Mouse (Mus musculus): ENCODE results near the gene Tada2b. TPM values are rescaled to one million over a fixed set of nuclear protein-coding genes. Genes with fewer than 3 reads are reported as not detected.

The Tada2b gene
- total RNA-seq, 1 experiment from 2014 or later: 28.9 TPM

- no peak for ATAC-seq (ENCODE audit: extremely low read depth, insufficient number of reproducible peaks, low FRiP score, poor library complexity, severe bottlenecking)
These were observed 32.2 kb downstream of the Tada2b start for GRCm38 (mm10) chr5:36451872-36452389.

DNA sequence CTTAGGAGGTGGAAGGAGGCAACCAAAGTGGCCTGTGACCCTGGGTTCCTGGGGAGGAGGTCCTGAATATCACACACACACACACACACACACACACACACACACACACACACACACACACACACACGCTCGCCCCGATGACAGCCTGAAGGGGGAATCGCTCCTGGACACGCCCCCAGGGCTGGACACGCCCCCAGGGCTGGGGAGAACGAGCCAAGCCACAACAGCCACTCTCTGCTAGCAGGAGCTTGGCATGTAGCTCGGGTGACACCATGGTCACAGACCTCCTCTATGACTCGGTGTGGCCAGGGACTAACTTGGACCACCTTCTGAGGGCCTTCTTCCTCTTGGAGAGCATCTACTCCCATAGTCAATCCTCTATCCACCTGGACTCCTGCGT is 33.0 kb downstream of the Tada2b start:
- ATAC-seq (ENCODE audit: extremely low read depth, insufficient number of reproducible peaks, low FRiP score, poor library complexity, severe bottlenecking): no peak

GRCm38 (mm10) chr5:36449710-36450358 is 34.3 kb downstream of the Tada2b start:
- no peak for ATAC-seq (ENCODE audit: extremely low read depth, insufficient number of reproducible peaks, low FRiP score, poor library complexity, severe bottlenecking)

DNA sequence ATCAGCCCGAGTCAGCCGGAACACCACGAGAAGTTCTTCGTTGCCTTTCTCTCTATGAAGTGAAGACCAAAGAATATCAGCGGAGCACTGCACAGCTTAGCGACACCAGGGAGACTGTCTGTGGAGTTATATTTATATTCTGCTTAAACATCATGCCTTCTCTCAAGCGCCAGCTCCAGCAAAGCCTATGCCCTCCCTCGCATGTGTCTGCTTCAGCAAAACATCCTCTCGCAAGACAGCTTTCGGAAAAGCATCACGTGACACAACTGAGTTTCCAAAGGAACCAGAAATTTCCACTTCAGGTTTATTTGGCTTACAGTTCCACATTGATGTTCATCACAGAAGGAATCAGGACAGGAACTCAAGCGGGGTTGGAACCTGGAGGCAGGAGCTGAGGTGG is 36.2 kb downstream of the Tada2b start:
- ATAC-seq (ENCODE audit: extremely low read depth, insufficient number of reproducible peaks, low FRiP score, poor library complexity, severe bottlenecking): no peak

GRCm38 (mm10) chr5:36446166-36446890 is 37.8 kb downstream of the Tada2b start:
- no peak for ATAC-seq (ENCODE audit: extremely low read depth, insufficient number of reproducible peaks, low FRiP score, poor library complexity, severe bottlenecking)

DNA sequence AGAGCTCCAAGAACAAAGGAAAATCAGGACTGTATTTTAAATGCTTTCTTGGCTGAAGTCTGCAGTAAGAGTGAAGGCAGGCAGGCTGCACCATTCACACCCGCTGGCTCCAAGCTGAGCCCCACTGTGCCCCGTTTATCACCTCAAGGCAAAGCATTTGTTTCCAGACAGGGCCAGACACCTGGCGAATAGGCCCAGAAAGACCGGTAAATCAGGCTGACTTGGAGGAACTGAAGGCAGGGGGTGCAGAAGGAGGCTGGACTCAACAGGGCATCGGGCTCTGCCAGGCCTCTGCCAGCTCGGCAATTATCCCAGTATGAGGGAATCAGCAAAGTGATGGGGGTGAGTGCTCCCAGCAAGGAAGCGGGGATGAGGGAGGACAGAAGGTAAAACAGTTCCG is 39.1 kb downstream of the Tada2b start:
- ATAC-seq (ENCODE audit: extremely low read depth, insufficient number of reproducible peaks, low FRiP score, poor library complexity, severe bottlenecking): no peak

DNA sequence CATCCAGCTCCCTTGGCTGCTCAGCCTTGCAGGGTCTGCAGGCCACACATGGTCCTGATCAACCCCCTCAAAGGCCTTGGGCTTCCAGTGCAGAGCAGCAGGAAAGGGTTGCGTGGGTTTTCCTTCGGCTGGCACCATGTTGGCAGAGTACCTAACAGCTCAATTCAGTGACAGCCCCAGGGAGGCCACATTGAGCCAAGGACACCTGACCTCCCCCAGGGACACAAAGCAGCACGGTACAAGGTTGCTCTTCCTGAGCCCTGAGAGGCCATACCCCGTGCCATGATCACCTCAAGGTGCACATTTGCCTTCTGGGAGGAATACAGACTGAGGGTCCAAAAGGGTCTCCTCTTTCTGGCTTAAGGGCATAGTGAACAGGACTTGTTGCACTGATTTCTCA is 39.5 kb downstream of the Tada2b start:
- ATAC-seq (ENCODE audit: extremely low read depth, insufficient number of reproducible peaks, low FRiP score, poor library complexity, severe bottlenecking): no peak

DNA sequence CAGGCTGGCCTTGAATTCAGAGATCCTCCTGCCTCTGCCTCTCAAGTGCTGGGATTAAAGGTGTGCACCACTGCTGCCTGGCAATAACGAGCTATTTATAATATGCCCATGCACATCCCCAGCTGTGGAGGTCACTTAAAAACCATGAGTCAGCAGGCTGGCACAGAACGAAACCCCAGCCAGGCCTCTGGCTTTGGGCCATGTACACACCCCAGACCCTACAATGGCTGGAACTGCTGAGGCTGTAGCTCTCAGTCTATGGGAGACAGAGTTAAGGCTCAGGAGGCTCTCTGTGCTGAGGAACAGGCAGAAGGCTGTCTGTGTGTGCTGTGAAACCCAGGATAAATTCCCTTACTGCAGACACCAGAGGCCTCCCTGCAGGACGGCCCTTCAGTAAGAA is 43.3 kb downstream of the Tada2b start:
- no peak for ATAC-seq (ENCODE audit: extremely low read depth, insufficient number of reproducible peaks, low FRiP score, poor library complexity, severe bottlenecking)

GRCm38 (mm10) chr5:36436858-36437257 is 47.2 kb downstream of the Tada2b start:
- no peak for ATAC-seq (ENCODE audit: extremely low read depth, insufficient number of reproducible peaks, low FRiP score, poor library complexity, severe bottlenecking)

- no peak for ATAC-seq (ENCODE audit: extremely low read depth, insufficient number of reproducible peaks, low FRiP score, poor library complexity, severe bottlenecking)
These were observed 49.6 kb downstream of the Tada2b start for GRCm38 (mm10) chr5:36434398-36434967.

DNA sequence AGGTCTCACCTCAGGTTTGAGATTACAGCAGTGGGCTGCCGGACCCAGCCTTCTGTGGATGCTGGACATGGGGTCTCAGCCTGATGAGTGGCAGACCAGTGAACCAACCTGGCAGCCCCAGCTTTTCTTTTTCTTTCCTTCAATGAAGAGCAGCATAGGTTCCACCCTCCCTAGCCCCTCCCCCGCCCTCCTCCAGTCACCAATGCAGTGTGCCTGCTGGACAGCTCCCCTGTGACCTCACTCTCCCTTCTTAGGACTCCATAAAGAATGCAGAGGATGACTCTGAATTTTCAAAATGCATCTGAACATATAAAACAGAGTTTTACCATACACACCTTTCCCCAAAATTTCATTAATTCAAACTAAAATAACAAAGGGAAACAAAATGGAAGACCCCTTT is 52.4 kb downstream of the Tada2b start:
- no peak for ATAC-seq (ENCODE audit: extremely low read depth, insufficient number of reproducible peaks, low FRiP score, poor library complexity, severe bottlenecking)

DNA sequence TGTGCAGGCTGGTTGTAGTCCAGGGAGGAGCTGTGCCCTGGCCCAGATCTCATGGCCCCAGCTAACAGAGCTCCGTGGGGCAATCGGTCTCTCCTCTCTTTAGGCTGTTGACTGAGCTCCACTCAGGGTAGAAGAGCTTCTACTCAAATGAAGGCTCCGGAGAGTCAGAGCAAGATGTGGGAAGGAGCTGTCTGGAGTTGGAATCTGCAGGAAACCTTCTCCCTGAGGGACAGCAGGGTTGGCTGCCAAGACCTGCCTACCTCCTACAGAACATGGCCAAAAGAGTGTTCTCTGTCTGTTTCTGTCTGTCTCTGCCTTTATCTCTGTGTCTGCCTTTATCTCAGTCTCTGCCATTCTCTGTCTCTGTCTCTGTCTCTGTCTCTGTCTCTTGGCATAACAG is 54.5 kb downstream of the Tada2b start:
- no peak for ATAC-seq (ENCODE audit: extremely low read depth, insufficient number of reproducible peaks, low FRiP score, poor library complexity, severe bottlenecking)

GRCm38 (mm10) chr5:36427831-36428230 is 56.3 kb downstream of the Tada2b start:
- no peak for ATAC-seq (ENCODE audit: extremely low read depth, insufficient number of reproducible peaks, low FRiP score, poor library complexity, severe bottlenecking)

DNA sequence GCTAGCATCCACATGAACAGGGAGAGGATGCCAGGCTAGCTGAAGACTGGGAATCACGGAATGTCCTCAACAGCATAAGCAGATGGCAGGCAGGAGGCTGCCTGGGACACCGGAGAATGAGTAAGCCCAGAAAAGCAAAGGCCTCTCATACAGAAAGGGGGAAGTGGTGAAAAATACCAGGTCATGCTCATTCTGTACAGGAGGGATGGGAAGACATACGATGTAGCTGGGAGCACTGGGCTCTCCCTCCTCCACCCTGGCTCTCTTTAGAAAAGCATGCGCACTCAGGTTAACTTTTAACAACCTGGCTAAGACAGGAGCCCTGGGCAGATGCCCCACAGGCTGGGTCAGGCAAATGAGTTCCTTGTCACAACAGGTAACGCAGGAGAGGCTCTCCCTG is 57.7 kb downstream of the Tada2b start:
- no peak for ATAC-seq (ENCODE audit: extremely low read depth, insufficient number of reproducible peaks, low FRiP score, poor library complexity, severe bottlenecking)

- ATAC-seq (ENCODE audit: extremely low read depth, insufficient number of reproducible peaks, low FRiP score, poor library complexity, severe bottlenecking): no peak
These were observed 59.4 kb downstream of the Tada2b start for GRCm38 (mm10) chr5:36424676-36425075.

Other genes with a start within 250 kb of the Tada2b start
- gene Sorcs2, start 86.1 kb downstream of the Tada2b start, total RNA-seq (2017): 2.5 and 2.8 TPM in 2 replicates
- 16.3 and 18.2 TPM in 2 replicates for gene Grpel1, start 19.3 kb downstream of the Tada2b start, total RNA-seq (2017)
- gene Ccdc96, start 303 bp upstream of the Tada2b start, total RNA-seq (2017): 0.35 and 0.49 TPM in 2 replicates
- gene Tbc1d14, start 109.0 kb upstream of the Tada2b start, total RNA-seq (2017): 141 and 144 TPM in 2 replicates
- gene D5Ertd579e, start 211.7 kb upstream of the Tada2b start, total RNA-seq (2017): 40.3 and 40.4 TPM in 2 replicates